Mouse (Mus musculus) cerebellum, postnatal 4 days (tissue): Measurements from ENCODE around the gene Rab30.

Experiments
- DNase-seq, 2 experiments: peaks; one replicate each; pipeline ENCODE4 v3.0.0; 2022; ENCODE audit warnings: low spot score in 2 of 2, mixed read lengths in 1 of 2

Rab30 gene

GRCm38 (mm10) chr7:92799665-92800595 is 58.5 kb downstream of the Rab30 start:
- no peak for DNase-seq

- no peak for DNase-seq
Measured at GRCm38 (mm10) chr7:92802158-92802557, 60.8 kb downstream of the Rab30 start.

DNA sequence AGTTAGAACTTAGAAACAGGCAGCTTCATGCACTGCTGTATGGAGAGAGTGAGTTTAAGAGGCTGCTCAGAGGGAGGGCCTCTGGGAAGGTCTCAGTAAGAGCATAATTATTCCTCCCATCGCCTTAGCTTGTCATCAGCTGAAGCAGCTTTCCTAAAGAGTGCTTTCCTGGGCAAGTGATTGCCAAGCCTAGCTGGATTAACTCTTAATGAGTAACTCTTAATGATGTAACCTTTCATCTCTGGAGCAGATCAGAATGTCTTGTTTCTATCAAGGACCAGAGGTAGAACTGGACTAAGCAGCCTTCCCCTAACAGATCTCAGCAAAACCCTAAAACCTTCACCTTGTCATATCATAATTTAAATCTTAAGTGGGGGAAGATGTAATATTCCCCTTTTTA is 61.8 kb downstream of the Rab30 start:
- DNase-seq, result no peak

DNA sequence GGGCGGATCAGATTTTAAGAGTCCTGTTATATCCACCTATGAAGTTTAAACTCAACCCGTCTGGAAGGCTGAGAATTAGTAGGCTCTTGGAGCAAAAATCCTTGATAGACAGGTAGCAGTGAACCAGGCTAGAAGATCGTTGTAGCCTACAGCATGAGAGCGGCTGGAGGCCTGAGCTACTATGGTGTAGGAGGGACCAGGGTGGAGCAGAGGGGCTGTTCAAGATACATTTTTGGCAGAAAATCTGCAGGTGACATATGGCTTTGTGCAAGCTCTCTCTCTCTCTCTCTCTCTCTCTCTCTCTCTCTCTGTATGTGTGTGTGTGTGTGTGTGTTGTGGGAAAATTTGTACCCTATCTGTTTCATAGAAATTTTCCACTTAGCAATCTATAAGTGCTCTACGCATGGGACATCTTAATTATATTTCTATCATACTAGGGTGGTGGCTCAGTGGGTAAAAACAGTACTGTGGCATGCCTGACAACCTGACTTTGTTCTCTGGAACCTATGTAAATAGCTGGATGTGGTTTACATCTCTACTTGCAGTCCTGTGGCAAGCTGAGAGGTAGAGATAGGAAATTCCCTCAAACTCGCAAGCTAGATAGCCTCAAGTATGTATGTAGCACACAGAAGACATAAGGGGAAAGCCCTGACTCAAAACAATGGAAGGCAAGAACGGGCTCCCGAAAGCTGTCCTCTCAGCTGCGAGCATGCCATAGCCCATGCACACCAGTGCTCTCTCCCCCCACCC is 63.7 kb downstream of the Rab30 start:
- no peak for DNase-seq

GRCm38 (mm10) chr7:92806512-92807188 is 65.2 kb downstream of the Rab30 start:
- peak in 1 of 2 experiments; percentile 40 for DNase-seq

- no peak for DNase-seq
Measured at GRCm38 (mm10) chr7:92807482-92807881, 66.1 kb downstream of the Rab30 start.

GRCm38 (mm10) chr7:92811667-92812279 is 70.4 kb downstream of the Rab30 start:
- DNase-seq, result no peak

DNA sequence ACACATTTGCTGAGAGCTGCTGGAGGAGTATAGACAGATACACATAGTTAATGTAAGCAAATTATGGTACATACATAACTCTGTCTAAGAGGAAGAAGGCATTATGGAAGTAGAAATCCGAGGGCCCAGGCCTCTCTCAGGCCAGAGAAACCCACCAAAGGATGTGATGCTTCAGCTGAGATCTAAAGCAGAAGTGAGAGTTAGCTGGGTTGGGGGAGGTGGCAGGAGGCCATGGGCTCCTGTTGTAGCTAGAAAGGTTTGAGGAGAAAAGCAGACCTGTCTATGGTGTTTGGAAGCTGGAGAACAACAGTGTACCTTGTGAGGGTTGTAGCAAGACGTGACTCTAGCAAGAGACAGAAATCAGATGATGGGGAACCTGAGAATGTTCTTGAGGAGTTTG is 75.8 kb downstream of the Rab30 start:
- no peak for DNase-seq

DNA sequence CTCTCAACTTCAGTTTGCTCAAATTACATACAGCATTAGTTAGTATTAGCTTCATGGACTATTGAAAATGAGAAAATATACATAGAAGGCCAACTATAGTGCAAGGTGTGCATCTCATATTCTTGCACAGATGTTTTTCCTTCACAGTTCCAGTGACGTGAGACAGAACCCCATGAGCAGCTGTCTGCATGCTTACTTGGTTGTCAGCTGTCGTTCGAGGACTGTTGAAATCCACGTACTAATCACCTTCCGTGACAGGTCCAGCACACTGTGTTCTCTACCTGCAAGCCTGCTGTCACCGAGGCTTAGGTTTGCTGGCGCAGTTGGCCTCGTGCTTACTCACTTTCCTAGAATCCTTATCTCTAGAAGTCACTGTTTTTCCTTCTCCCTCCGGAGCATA is 76.5 kb downstream of the Rab30 start:
- no peak for DNase-seq

- no peak for DNase-seq
Measured at GRCm38 (mm10) chr7:92819656-92820055, 78.3 kb downstream of the Rab30 start.

DNA sequence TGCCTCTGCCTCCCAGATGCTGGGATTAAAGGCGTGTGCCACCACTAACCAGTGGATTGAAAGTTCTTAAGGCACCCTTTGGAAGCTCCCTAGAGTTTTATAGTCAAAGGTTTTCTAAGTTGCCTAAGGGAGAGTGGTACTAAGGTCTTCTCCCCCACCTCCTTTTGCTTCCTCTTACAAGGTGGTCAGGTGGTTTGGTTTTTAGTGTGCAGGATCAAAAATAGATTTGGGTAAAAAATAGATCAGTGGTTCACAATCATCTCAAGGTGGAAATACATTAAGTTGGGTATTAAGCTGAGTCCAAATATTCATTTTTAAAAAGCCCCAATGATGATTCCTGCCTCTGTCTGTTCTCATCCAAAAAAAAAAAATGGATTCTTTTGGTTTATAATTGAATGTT is 79.0 kb downstream of the Rab30 start:
- DNase-seq, result no peak

DNA sequence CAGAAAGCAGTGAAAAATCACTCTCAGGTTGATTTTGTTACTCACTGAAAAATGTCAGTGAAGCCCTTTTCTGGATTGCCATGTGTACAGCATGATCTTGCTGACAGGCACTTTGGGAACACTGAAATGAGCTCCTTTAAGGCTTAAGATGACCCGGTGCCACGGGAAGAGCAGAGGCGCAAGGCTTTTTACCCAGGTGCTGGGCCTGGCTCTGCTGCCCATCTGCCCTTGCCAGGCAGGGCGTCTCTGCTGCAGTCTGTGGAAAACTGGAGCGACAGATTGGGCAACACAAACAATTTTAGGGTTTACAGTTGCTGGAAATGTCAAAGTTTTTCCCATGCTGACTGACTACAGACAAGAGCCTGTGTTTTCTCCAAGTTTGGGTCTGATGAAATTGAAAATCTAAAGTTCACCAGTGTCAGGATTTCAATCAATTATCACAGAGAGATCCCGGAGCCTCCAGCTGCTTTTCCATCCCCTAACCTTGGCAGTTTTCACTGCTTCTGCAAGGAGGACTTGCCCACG is 79.6 kb downstream of the Rab30 start:
- DNase-seq, result no peak

DNA sequence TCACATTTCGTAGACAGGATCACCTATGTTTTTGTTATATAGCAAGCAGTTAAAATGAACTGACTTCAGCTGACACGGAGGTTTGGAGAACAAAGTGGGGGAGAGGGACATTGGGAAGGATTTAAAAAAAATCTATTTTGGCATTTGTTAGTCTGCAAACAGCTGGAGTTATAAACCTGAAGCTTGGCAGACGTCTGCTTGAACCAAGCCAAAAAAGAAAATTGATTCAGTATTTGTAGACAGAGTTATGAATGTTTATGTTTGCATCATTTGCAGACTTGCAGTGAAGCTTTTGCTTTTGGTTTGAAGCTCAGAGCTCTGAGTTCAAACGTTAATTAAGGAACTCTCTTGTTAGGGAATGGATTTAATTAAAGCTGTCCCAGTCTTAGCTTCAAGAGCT is 80.5 kb downstream of the Rab30 start:
- no peak for DNase-seq

- DNase-seq, result no peak
Measured at GRCm38 (mm10) chr7:92822409-92823101, 81.2 kb downstream of the Rab30 start.

GRCm38 (mm10) chr7:92826248-92826647 is 84.8 kb downstream of the Rab30 start:
- DNase-seq, result no peak

- no peak for DNase-seq
Measured at GRCm38 (mm10) chr7:92827981-92828380, 86.6 kb downstream of the Rab30 start.

GRCm38 (mm10) chr7:92832395-92832794 is 91.0 kb downstream of the Rab30 start:
- DNase-seq, result no peak

DNA sequence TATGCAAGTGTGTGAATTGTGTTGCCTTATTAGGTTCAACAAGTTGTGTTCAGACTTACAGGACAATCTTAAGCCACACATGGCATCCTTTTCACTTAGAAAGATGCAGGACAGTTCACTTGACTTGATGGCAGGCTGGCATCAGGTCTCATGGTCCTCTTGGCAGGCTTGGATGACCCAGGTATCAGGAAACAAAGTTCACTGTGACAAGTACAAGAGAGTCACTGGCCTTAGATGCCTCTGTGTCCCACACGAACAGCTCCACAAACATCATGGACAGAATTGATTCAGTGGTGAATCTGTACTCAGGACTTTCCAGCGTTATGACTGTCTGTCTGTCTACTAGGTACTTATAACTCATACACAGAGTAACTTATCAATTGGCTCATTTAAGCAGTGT is 93.0 kb downstream of the Rab30 start:
- DNase-seq, result no peak

GRCm38 (mm10) chr7:92836447-92836846 is 95.0 kb downstream of the Rab30 start:
- no peak for DNase-seq

DNA sequence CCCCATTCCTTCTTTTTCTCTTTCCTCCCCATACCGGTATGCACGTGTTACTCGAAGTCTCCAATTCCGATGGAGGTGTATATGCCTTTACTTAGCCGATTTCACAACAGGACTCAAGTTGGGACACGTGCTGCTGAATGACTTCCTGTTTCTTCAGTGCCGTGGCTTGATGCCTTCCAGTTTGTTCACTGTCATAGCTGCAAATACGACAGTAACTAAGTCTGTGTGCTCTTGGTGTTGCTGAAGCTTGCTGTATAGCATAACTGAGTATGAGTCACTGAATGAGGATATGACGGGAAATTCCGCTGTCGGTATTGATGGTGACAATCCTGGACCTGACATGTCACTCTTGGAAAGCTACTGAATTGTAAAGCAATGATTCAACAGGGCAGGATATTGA is 95.8 kb downstream of the Rab30 start:
- DNase-seq, result no peak

DNA sequence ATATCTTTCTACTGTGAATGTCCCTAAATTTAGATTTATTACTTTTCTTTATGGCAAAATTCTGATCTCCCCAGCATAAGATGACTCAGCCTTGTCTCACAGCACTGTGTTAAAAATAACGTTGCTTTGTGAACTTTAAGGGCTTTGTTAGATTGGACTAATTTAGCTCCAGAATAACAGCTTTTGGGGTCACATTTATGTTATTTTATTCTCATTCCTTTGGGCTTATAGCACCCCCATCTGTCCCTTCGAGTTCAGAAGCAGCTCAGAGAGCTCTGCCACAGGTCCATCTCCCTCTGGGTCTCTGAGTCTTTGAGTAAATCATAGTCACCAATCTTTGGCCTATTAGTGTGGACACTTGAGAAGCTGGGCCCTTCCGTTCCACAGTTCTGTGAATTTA is 96.5 kb downstream of the Rab30 start:
- no peak for DNase-seq
